In the genomic region with DNA sequence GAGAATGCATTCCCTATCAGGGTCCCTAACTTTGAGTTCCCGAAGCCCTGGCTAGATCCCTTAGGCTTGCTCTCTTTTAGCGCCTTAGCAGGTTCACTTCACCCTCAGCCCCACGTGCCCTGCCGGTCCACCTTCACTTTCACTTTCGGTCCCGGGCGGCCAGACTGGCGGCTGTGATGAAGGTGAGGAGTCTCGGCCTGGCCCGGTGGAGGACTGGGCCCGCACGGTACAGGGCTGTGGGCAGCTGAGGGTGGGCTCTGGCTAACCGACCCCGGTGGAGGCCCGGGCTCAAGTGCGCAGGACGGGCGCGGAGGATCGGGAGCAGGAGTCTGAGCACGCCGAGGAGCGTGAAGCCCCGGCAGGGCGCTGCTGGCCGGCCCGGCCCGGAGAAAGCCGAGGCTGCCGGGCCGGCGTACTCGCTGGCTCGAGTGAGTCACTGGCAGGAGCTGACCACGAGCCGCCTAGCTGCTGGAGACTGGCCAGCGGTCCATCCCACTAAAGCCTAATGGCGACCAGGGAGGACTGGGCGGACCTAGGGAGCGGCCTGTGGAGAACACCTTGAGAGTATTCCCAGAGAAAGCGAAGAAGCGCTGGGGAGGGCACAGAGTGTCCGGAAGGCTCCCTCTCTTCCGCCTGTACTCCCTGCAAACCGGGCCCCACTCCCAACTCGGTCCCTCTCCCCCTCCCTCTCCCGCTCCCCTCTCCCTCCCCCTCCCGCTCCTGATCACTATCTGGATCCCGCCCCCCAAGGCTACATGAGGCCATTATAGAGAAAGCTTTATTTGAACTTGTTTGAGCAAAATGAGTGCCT, we compare ENCODE assay signal across 8 mouse cellular contexts. TPM values are rescaled to one million over a fixed set of nuclear protein-coding genes. Genes with fewer than 3 reads are reported as not detected.
DNase-seq lines count a peak whose midpoint lies in the region; ATAC-seq and TF ChIP-seq lines count a peak whose summit lies in the region.

No protein-coding gene starts in this region.

- peak overlapping the region; percentile 82 for H3K27ac ChIP-seq in bone marrow macrophage, adult 2 months (ENCODE audit: insufficient read depth, low read depth, low read length)
- peak overlapping the region; percentile 90 for H3K27ac ChIP-seq in embryonic fibroblast, embryonic 13.5 days (ENCODE audit: insufficient read depth, low read length)
- H3K27ac ChIP-seq in kidney, embryonic 14.5 days (ENCODE audit: low read depth, low read length), result peak overlapping the region; percentile 94
- peak overlapping the region; percentile 91 for H3K27ac ChIP-seq in limb, embryonic 14.5 days (replicated peaks; ENCODE audit: low read depth, low read length)
- peak overlapping the region; percentile 73 for H3K27ac ChIP-seq in midbrain, embryonic 16.5 days (ENCODE audit: low read length)
- H3K27ac ChIP-seq in spleen, adult 2 months (ENCODE audit: insufficient read depth, low read length), result peak overlapping the region; percentile 93

- WGBS in kidney, embryonic 14.5 days, result under 1% methylated on average over 48 of the region's 49 CpGs
- WGBS in limb, embryonic 14.5 days, result 0% methylated on average over 38 of the region's 49 CpGs
- under 1% methylated on average over 47 of the region's 49 CpGs for WGBS in midbrain, embryonic 16.5 days
- under 1% methylated on average over 46 of the region's 49 CpGs for WGBS in spleen, adult 2 months

- H3K4me1 ChIP-seq in bone marrow macrophage, adult 2 months (ENCODE audit: control insufficient read depth, insufficient read depth, low read length), result peaks cover 5% of the 10 kb centered on the region; the same call in 1 of the 2 replicates
- H3K4me1 ChIP-seq in embryonic fibroblast, embryonic 13.5 days (ENCODE audit: control insufficient read depth, insufficient read depth, low read length), result no peaks in the 10 kb centered on the region
- H3K4me1 ChIP-seq in kidney, embryonic 14.5 days (ENCODE audit: control insufficient read depth, insufficient read depth, low read length), result no peaks in the 10 kb centered on the region
- no peaks in the 10 kb centered on the region for H3K4me1 ChIP-seq in limb, embryonic 14.5 days (ENCODE audit: control insufficient read depth, insufficient read depth, low read length)
- H3K4me1 ChIP-seq in midbrain, embryonic 16.5 days (ENCODE audit: control insufficient read depth, insufficient read depth, low read length), result peaks cover 3% of the 10 kb centered on the region
- H3K4me1 ChIP-seq in spleen, adult 2 months (ENCODE audit: control insufficient read depth, insufficient read depth, insufficient read length), result no peaks in the 10 kb centered on the region

- peak overlapping the region; percentile 94 for H3K9ac ChIP-seq in kidney, embryonic 14.5 days (ENCODE audit: low read depth, low read length)
- H3K9ac ChIP-seq in limb, embryonic 14.5 days (ENCODE audit: low read depth, low read length, severe bottlenecking), result peak overlapping the region; percentile 95
- H3K9ac ChIP-seq in midbrain, embryonic 16.5 days (ENCODE audit: low read depth, low read length), result peak overlapping the region; percentile 81

- no peak for TF ChIP-seq POLR2A in bone marrow macrophage, adult 2 months (IDR thresholded peaks at IDR 0.05; ENCODE audit: borderline replicate concordance, low read depth, low read length)
- peak; percentile 62 for TF ChIP-seq POLR2A in embryonic fibroblast, embryonic 13.5 days (IDR thresholded peaks at IDR 0.05; ENCODE audit: low read depth, low read length)
- peak; percentile 60; the same call in 1 of the 2 replicates for TF ChIP-seq POLR2A in limb, embryonic 14.5 days (IDR thresholded peaks at IDR 0.05; ENCODE audit: borderline replicate concordance, extremely low read depth, insufficient read depth, insufficient read length)
- no peak; the same call in 1 of the 2 replicates for TF ChIP-seq POLR2A in spleen, adult 2 months (IDR thresholded peaks at IDR 0.05; ENCODE audit: low read depth, low read length)

- peak; percentile 95 for ATAC-seq in kidney, embryonic 14.5 days (ENCODE audit: low FRiP score, low TSS enrichment)
- peak; percentile 86 for ATAC-seq in limb, embryonic 14.5 days (ENCODE audit: low FRiP score, low read depth)
- peak; percentile 92 for ATAC-seq in midbrain, embryonic 16.5 days

- no peak for TF ChIP-seq CTCF in bone marrow macrophage, adult 2 months (IDR thresholded peaks at IDR 0.05; ENCODE audit: low read depth, low read length)
- no peak for TF ChIP-seq CTCF in embryonic fibroblast, embryonic 13.5 days (IDR thresholded peaks at IDR 0.05; ENCODE audit: borderline replicate concordance, insufficient read depth, low read length)
- TF ChIP-seq CTCF in spleen, adult 2 months (IDR thresholded peaks at IDR 0.05; ENCODE audit: extremely low read depth, insufficient read depth, insufficient read length, insufficient replicate concordance), result no peak

- no peaks in the 10 kb centered on the region for H3K9me3 ChIP-seq in kidney, embryonic 14.5 days (ENCODE audit: control insufficient read depth, low read length)
- H3K9me3 ChIP-seq in limb, embryonic 14.5 days (ENCODE audit: control insufficient read depth, low read length), result no peaks in the 10 kb centered on the region
- no peaks in the 10 kb centered on the region for H3K9me3 ChIP-seq in midbrain, embryonic 16.5 days (replicated peaks; ENCODE audit: control insufficient read depth, low read length, poor library complexity, severe bottlenecking)

- H3K36me3 ChIP-seq in kidney, embryonic 14.5 days (ENCODE audit: control insufficient read depth, insufficient read depth, low read length), result no peaks in the 10 kb centered on the region
- no peaks in the 10 kb centered on the region for H3K36me3 ChIP-seq in limb, embryonic 14.5 days (ENCODE audit: control insufficient read depth, insufficient read depth, low read length)
- no peaks in the 10 kb centered on the region for H3K36me3 ChIP-seq in midbrain, embryonic 16.5 days (ENCODE audit: control insufficient read depth, insufficient read depth, low read length)
- H3K36me3 ChIP-seq in spleen, adult 2 months (ENCODE audit: control insufficient read depth, insufficient read depth, low read length), result no peaks in the 10 kb centered on the region

- peak; percentile 90 to 91 for DNase-seq in B cell, adult 2 months
- DNase-seq in heart, adult 9 months (ENCODE audit: low spot score in 2 of 2), result peak; percentile 84
- peak; percentile 84 for DNase-seq in limb, embryonic 14.5 days (ENCODE audit: low spot score)
- peak; percentile 55 to 81 for DNase-seq in spleen, adult 2 months (ENCODE audit: low read depth in 1 of 2, low spot score in 2 of 2)

- no peaks in the 10 kb centered on the region for H3K27me3 ChIP-seq in kidney, embryonic 14.5 days (ENCODE audit: control insufficient read depth, insufficient read depth, low read length)
- H3K27me3 ChIP-seq in limb, embryonic 14.5 days (ENCODE audit: control insufficient read depth, insufficient read depth, low read length), result no peaks in the 10 kb centered on the region
- H3K27me3 ChIP-seq in midbrain, embryonic 16.5 days (ENCODE audit: control insufficient read depth, insufficient read depth, low read depth, low read length), result no peaks in the 10 kb centered on the region
- H3K27me3 ChIP-seq in spleen, adult 2 months (ENCODE audit: control insufficient read depth, insufficient read depth, low read length), result no peaks in the 10 kb centered on the region

- H3K4me2 ChIP-seq in kidney, embryonic 14.5 days (replicated peaks; ENCODE audit: low read depth, low read length), result peak overlapping the region; percentile 58
- H3K4me2 ChIP-seq in limb, embryonic 14.5 days (replicated peaks; ENCODE audit: low read depth, low read length, severe bottlenecking), result peak overlapping the region; percentile 76
- peak overlapping the region; percentile 67 for H3K4me2 ChIP-seq in midbrain, embryonic 16.5 days (ENCODE audit: low read length)

- peak overlapping the region; percentile 94 for H3K4me3 ChIP-seq in bone marrow macrophage, adult 2 months (ENCODE audit: insufficient read depth, low read length)
- peak overlapping the region; percentile 90 for H3K4me3 ChIP-seq in embryonic fibroblast, embryonic 13.5 days (ENCODE audit: insufficient read depth, low read length)
- peak overlapping the region; percentile 83 for H3K4me3 ChIP-seq in kidney, embryonic 14.5 days (ENCODE audit: low read length)
- peak overlapping the region; percentile 67 for H3K4me3 ChIP-seq in limb, embryonic 14.5 days (replicated peaks; ENCODE audit: low read length)
- H3K4me3 ChIP-seq in midbrain, embryonic 16.5 days (ENCODE audit: low read depth, low read length), result peak overlapping the region; percentile 53
- H3K4me3 ChIP-seq in spleen, adult 2 months (ENCODE audit: extremely low read depth, insufficient read depth, insufficient read length), result peak overlapping the region; percentile 99

RNA-seq across cellular contexts. Expression of a gene that starts 0.5 kb away (rescaled TPM):
- polyA plus RNA-seq in bone marrow macrophage, adult 2 months (2012; ENCODE audit: insufficient read depth, insufficient read length, missing spikeins), result 50.4 and 68.5 TPM in 2 replicates
- 61.2 and 102 TPM in 2 replicates for polyA plus RNA-seq in embryonic fibroblast, embryonic 13.5 days (2011; ENCODE audit: insufficient read length, low read depth, missing spikeins)
- polyA plus RNA-seq in kidney, embryonic 14.5 days (2014; fragmentation: Nextera tagmentation; extraction: Ambion mirVana), result 10.6 and 16.8 TPM in 2 replicates
- 4.6 and 5.8 TPM in 2 replicates for polyA plus RNA-seq in limb, embryonic 14.5 days (2012; rRNA removed)
- 8.9 and 10.0 TPM in 2 replicates for polyA plus RNA-seq in limb, embryonic 14.5 days (2014; fragmentation: Nextera tagmentation; extraction: Ambion mirVana)
- polyA plus RNA-seq in midbrain, embryonic 16.5 days (2015; fragmentation: Nextera tagmentation; extraction: Ambion mirVana), result 5.3 and 6.7 TPM in 2 replicates
- polyA plus RNA-seq in spleen, adult 2 months (2012; rRNA removed), result 8.5 TPM in 2 replicates

Comparison
In these comparisons a context has a peak if more than half of its experiments do, and no peak if none do; other contexts are left out.
1. Peak in every context shown above with its lines: DNase-seq, ATAC-seq, H3K4me3 ChIP-seq and H3K27ac ChIP-seq.
2. POLR2A ChIP-seq: peak in embryonic fibroblast, embryonic 13.5 days (single experiment) and limb, embryonic 14.5 days (single experiment); none in bone marrow macrophage, adult 2 months (single experiment) and spleen, adult 2 months (single experiment).